ENCODE assay signal across 15 mouse cellular contexts in the genomic region with DNA sequence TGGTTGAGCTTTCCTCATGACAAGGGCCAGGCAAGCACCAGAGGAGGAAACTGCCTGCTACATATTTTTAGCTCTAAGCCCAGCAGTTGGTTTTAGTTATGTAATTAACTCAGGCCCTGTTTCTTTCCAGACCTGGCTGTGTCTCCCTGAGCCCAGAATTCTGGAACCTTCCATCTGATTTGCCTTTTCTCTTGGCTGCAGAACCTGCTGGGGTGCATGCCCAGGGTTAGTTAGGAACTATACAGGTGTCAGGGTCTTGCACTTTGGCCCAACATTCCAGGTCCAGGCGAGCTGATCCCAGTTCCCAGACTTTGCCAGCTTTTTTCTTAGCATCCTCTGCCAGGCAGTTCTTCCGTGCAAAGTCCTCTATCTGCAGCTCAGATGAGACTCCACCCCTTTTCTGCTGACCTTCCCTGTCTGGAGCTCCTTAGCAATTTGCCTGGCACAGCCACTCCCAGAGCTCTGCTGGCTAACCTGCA. TPM values are rescaled to one million over a fixed set of nuclear protein-coding genes. Genes with fewer than 3 reads are reported as not detected.
A peak's percentile ranks its signal among the peaks of the same experiment; 100 is the strongest.
DNase-seq lines count a peak whose midpoint lies in the region; ATAC-seq and TF ChIP-seq lines count a peak whose summit lies in the region.
"Had no signal": no experiment of that assay in that cellular context is flagged by ENCODE, and none has a peak within 500 bp of the region (broad histone marks: within the 10 kb centered on the region; RNA-seq: fewer than 3 reads in every experiment).

No protein-coding gene starts in this region.

- WGBS in stomach, embryonic 15.5 days = 48% methylated on average over 2 of the region's 2 CpGs
- WGBS in midbrain, embryonic 10.5 days = 58% methylated on average over 2 of the region's 2 CpGs

- peaks cover 49% of the 10 kb centered on the region for H3K4me1 ChIP-seq in stomach, embryonic 15.5 days
- peaks cover 40% of the 10 kb centered on the region for H3K4me1 ChIP-seq in midbrain, embryonic 10.5 days

- peak; percentile 47 for DNase-seq in adrenal gland, adult 2 months
- DNase-seq in adrenal gland, postnatal 4 days (ENCODE audit: low spot score in 2 of 2) = no peak
- DNase-seq in left cerebral cortex, adult 2 months (ENCODE audit: extremely low spot score in 1 of 2, low spot score in 2 of 2) = no peak
- DNase-seq in left cerebral cortex, postnatal 36 days (ENCODE audit: low spot score in 2 of 2) = no peak
- peak; percentile 79 for DNase-seq in kidney, adult 18-20 months
- no peak for DNase-seq in midbrain, embryonic 10.5 days (ENCODE audit: low spot score)
- no peak for DNase-seq in layer of hippocampus, adult 8-10 months (ENCODE audit: low spot score in 2 of 2)
- DNase-seq: liver, postnatal 0 days; right cerebral cortex, postnatal 25 days; thymus, adult 2 months had no signal

- peak overlapping the region; percentile 72 for H3K27ac ChIP-seq in left cerebral cortex, adult 2 months
- H3K27ac ChIP-seq in stomach, embryonic 15.5 days = peak overlapping the region; percentile 86
- no peak overlapping the region for H3K27ac ChIP-seq in midbrain, embryonic 10.5 days (replicated peaks)
- H3K27ac ChIP-seq: hindbrain, postnatal 0 days; midbrain, embryonic 12.5 days; neural tube, embryonic 13.5 days had no signal

- H3K4me2 ChIP-seq in stomach, embryonic 15.5 days = no peak overlapping the region
- H3K4me2 ChIP-seq: midbrain, embryonic 12.5 days; neural tube, embryonic 13.5 days had no signal

- no peaks in the 10 kb centered on the region for H3K27me3 ChIP-seq in stomach, embryonic 15.5 days (replicated peaks)
- no peaks in the 10 kb centered on the region for H3K27me3 ChIP-seq in midbrain, embryonic 10.5 days (ENCODE audit: low read depth, poor library complexity, severe bottlenecking)
- H3K27me3 ChIP-seq: midbrain, embryonic 12.5 days; neural tube, embryonic 13.5 days had no signal

- TF ChIP-seq CTCF in left cerebral cortex, adult 2 months (IDR thresholded peaks at IDR 0.05) = no peak

- no peaks in the 10 kb centered on the region; the same call in 1 of the 2 replicates for H3K36me3 ChIP-seq in stomach, embryonic 15.5 days
- H3K36me3 ChIP-seq in midbrain, embryonic 10.5 days = no peaks in the 10 kb centered on the region
- H3K36me3 ChIP-seq: G1E; midbrain, embryonic 12.5 days; neural tube, embryonic 13.5 days had no signal

- intact Hi-C loops in left cerebral cortex, adult 2 months (cut with DNase I) = no loop called here
- intact Hi-C loops in left cerebral cortex, postnatal 36 days (cut with DNase I) = loop anchor here (5.0 kb wide), 1 partner anchor 60 kb away; no protein-coding TSS in a partner anchor

- H3K9me3 ChIP-seq in stomach, embryonic 15.5 days = no peaks in the 10 kb centered on the region
- H3K9me3 ChIP-seq in midbrain, embryonic 10.5 days (replicated peaks) = no peaks in the 10 kb centered on the region
- H3K9me3 ChIP-seq: midbrain, embryonic 12.5 days; neural tube, embryonic 13.5 days had no signal

- no peak for ATAC-seq in stomach, embryonic 15.5 days (ENCODE audit: insufficient read depth, low FRiP score, low read depth)
- ATAC-seq: hindbrain, postnatal 0 days; liver, postnatal 0 days had no signal

- no peak overlapping the region for H3K9ac ChIP-seq in stomach, embryonic 15.5 days
- H3K9ac ChIP-seq: liver, postnatal 0 days; midbrain, embryonic 12.5 days; neural tube, embryonic 13.5 days had no signal

- H3K4me3 ChIP-seq in left cerebral cortex, adult 2 months = no peak overlapping the region
- H3K4me3 ChIP-seq in stomach, embryonic 15.5 days (replicated peaks) = no peak overlapping the region
- H3K4me3 ChIP-seq in midbrain, embryonic 10.5 days = no peak overlapping the region
- H3K4me3 ChIP-seq: midbrain, embryonic 12.5 days; neural tube, embryonic 13.5 days had no signal

RNA-seq across cellular contexts. Expression of a gene that starts 18.8 kb away (rescaled TPM):
- 10 to 100 TPM in 1 of 2 experiments, 1 to 10 TPM in 1; 8.4 to 13.0 TPM for total RNA-seq in adrenal gland, adult 2 months (2021)
- polyA plus RNA-seq in adrenal gland, adult 2 months (2012; rRNA removed) = 12.9 and 14.9 TPM in 2 replicates
- 10 to 100 TPM; 17.2 to 20.8 TPM for total RNA-seq in adrenal gland, postnatal 4 days (2021)
- total RNA-seq in left cerebral cortex, adult 2 months (2021) = 1 to 10 TPM; 4.6 to 4.9 TPM
- total RNA-seq in left cerebral cortex, postnatal 36 days (2021) = 1 to 10 TPM; 2.2 to 4.3 TPM
- 17.4 and 18.6 TPM in 2 replicates for polyA plus RNA-seq in stomach, embryonic 15.5 days (2015; fragmentation: Nextera tagmentation; extraction: Ambion mirVana)
- polyA plus RNA-seq in midbrain, embryonic 10.5 days (2016; fragmentation: Nextera tagmentation; extraction: Ambion mirVana) = 2.9 and 3.3 TPM in 2 replicates
- 10 to 100 TPM in 1 of 4 experiments, 1 to 10 TPM in 3; 4.1 to 10.9 (median 7.8) TPM for total RNA-seq in layer of hippocampus, adult 8-10 months (2022)
- polyA plus RNA-seq: G1E had no signal

Comparison
In these comparisons a context has a peak if more than half of its experiments do, and no peak if none do; other contexts are left out.
1. DNase-seq: peak in adrenal gland, adult 2 months (single experiment) and kidney, adult 18-20 months (single experiment); none in adrenal gland, postnatal 4 days (0 of 2), left cerebral cortex, adult 2 months (0 of 2), left cerebral cortex, postnatal 36 days (0 of 2), midbrain, embryonic 10.5 days (single experiment) and layer of hippocampus, adult 8-10 months (0 of 2).